Mouse (Mus musculus) layer of hippocampus, postnatal 10 days (tissue): ENCODE results near the gene Dync1li2. TPM values are rescaled to one million over a fixed set of nuclear protein-coding genes. Genes with fewer than 3 reads are reported as not detected.

Experiments used
- DNase-seq, 2 experiments: peaks; one replicate each; pipeline ENCODE4 v3.0.0; 2021; ENCODE audit warnings: low spot score in 2 of 2
- total RNA-seq, 2 experiments: library from RNA; stranded (reverse); gene quantifications; 2 replicates each; pipeline ENCODE4 v1.2.3; 2021

The Dync1li2 gene
- total RNA-seq, 2 experiments from 2014 or later = 231 to 241 TPM

DNA sequence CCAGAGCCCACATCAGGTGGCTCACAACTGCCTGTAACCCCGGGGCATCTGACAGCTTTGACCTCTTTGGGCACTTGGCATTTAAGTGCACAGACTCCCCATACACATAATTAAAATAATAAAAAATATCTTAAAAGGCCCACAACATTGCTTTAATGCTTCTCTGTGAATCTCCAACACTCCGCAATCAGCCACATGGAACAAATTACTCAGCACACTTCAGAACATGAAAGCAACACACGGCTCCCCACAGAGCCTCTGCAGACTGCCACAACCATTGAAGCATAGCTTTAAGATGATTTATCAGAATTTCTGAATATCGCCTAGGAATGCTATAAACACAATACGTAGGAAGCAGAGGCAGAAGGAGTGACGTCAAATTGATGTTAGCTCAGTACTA lies 26.8 kb downstream of the Dync1li2 start:
- DNase-seq = no peak

DNA sequence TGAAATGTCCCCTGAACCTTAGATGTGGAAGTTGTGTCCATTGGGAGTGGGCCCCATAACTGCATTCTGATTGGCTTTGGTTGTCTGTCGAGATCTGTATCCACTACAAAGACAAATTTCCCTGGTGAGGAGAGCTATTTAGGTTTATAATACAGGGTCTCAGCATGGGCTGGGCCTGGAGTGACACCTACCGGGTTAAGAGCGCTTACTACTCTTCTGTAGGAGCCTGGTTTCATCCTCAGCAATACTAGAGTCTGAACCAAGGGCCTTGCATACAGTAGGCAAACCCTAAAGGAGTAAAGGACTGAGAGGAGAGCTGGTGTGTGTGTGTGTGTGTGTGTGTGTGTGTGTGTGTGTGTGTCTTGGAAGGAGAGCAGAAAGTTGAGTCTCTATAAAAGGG lies 28.6 kb downstream of the Dync1li2 start:
- no peak for DNase-seq

DNA sequence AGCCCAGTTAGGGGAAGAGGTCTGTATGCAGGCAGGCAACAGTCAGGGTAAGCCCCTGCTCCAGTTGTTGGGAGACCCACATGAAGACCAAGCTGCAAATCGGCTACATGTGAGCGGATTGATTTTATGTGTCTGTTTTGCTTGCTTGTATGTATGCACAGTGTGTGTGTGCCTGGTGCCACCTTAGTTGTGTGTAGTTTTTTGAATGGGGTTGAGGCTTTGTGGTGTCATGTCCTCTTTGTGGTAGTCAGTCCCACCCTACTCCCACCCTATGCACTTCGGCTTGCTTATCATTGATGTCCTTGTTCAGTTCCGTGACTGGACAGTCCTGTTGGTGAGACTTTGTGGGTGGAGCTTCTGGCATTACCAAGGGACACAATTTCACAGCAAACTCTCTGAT lies 29.1 kb downstream of the Dync1li2 start:
- DNase-seq = no peak

DNA sequence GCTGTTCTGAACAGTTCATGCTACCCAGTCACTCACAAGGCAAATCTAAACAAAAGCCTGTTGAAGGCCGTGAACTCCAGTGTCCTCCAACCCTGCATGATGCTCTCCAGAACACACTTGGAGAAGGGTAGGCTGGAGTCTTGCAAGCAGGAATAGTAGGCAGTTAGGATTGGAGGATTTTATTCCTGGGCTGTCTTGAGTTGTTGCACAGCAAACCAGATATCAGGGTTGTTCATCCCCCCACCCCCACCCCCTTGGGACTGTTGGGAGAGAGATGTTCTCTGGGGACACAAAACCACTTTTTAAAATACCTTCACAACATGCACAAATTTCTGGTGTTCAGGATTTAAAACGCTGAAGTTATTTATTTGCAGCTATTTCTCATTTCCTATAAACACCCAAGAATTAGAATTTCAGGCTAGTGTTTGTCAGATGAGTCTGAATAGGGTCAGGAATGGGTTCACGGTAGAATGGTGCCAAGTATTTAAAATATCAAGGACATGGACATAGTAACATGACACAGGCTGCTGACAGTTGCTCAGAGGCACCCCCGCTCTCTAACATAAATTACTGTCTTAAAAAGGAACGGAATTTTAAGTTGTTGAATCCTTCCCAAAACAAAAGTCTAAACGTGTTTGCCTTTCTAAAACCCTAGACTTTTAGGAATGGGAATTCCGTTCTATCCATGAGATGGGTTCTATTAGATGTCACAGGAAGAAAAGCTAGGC lies 29.9 kb downstream of the Dync1li2 start:
- no peak for DNase-seq

DNA sequence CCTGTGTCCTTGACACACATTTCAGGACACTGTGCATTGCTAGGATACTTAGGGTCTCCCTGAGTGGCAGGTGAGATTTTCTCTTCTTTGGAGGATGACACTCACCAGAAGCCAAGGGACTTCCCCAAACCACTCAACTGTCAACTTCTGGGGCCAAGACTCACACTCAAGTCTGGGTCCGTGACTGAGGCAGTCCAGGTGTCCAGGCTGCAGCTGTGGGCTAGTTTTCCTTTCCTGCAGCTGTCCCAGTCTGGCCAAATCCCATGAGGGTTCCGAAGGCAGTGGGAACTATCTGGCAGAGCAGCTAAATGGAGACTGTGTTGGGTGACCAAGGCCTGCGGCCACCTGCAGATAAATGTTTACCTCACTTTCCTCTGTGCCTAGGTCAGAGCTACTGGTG lies 30.9 kb downstream of the Dync1li2 start:
- no peak for DNase-seq

DNA sequence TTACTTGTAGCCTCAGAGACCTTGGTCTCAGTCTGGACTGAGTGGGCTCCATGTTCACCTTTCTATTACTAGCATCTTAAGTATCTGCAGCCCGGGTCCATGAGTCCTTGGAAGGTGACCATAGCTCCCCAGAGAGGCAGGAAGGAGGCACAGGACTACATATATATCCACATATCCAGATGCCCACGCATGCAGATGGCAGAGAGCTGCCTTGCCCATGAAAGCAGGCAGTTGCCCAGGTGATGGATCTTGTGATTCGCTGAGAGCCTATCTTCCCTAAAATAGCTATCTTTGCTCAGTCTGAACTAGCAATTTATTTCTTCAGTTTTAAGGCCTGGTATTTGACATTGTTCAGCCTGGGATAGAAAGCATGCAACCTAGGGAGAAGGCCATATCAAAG lies 31.4 kb downstream of the Dync1li2 start:
- DNase-seq = no peak

DNA sequence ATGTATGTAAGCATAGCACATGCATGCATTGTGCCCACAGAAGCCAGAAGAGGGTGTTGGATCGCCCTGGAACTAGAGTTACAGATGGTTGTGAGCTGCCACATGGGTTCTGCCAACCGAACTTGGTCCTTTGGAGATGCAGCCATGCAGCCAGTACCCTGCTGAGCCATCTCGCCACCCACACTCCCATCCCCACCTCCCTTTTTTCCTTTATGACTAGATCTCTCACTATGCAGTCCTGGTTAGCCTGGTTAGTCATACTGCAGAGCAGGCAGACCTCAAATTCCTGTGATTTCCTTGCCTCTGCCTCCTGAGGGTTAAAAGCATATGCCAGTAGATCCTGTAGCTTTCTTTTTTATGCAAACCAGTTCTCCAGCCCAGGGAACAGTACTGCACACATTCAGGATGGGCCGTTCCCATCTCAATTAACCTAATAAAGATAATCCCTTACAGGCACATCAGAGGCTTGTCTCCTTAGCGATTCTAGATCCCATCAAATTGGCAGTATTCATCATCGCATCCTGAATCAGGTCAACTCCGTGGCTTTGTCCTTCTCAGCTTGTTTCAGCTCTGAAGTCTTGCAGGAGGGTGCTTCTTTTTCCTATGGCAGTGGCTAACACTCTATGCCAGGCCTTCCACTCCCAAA lies 32.1 kb downstream of the Dync1li2 start:
- no peak for DNase-seq

DNA sequence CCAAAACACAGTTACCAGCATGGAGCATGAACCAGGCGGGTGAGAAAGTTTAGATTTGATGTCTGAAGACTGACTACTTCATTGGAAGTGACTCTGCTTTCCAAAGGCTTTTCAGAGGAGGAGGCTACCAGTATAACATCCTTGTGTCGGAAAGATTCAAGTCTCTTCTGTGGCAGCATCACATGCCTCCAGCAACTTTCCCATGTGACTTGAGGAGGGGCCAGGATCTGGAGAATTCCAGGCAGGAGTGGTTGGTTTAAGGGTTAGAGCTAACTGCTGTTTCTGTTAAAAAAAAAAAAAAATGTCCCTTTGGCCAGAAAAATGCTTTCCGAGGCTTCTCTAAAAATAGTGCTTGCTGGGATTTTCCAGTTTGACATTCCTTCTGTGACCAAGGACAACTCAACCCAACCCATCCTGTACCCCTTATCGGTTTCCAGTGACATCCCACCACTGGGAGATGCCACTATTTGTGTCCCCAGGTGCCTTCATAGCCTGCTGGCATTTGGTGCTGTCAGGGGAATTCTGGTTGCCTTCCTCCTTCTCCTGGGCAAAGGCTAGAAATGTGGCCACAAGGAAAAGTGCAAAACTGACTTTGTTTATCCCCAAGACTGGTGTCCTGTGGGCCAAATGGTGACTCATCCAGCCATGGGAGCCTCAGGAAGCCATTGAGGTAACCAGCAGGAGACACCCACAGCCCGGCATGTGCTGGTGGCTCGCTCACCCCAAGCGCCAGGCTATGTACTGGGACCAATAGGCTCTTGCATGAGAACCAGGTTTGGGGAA lies 34.3 kb downstream of the Dync1li2 start:
- no peak for DNase-seq

DNA sequence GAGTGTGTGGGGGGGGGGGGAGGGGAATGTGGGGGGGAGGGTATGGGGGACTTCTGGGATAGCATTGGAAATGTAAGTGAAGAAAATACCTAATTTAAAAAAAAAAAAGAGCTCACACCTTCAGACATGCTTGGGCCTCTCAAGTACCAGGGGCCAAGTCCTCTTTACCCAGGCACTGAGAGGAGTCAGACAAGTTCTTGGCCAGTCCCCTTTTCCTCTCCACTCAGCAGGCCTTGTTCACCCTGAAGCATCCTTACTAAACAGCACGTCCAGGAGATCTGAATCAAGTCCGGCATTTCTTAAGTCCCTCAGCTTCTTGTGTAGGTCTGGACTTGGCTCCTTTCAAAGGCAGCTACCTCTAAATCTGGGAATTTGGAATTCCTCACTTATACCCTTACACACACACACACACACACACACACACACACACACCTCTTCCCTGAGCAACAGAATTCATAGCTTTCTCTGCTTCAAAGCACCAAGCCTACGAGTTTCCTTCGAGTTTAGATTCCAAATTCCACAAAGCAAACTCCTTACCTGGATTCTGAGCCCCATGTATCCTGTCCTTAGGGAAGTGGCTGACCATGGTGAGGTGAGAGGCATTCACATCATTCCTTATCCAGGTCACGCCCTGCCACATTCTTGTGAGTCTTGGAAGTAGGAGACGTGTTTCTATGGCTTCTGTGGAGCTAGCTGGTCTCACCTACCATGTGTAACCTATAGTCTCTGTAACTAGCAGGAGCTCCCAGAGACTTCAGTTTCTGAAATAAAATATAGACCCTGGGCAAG lies 36.3 kb downstream of the Dync1li2 start:
- no peak for DNase-seq

DNA sequence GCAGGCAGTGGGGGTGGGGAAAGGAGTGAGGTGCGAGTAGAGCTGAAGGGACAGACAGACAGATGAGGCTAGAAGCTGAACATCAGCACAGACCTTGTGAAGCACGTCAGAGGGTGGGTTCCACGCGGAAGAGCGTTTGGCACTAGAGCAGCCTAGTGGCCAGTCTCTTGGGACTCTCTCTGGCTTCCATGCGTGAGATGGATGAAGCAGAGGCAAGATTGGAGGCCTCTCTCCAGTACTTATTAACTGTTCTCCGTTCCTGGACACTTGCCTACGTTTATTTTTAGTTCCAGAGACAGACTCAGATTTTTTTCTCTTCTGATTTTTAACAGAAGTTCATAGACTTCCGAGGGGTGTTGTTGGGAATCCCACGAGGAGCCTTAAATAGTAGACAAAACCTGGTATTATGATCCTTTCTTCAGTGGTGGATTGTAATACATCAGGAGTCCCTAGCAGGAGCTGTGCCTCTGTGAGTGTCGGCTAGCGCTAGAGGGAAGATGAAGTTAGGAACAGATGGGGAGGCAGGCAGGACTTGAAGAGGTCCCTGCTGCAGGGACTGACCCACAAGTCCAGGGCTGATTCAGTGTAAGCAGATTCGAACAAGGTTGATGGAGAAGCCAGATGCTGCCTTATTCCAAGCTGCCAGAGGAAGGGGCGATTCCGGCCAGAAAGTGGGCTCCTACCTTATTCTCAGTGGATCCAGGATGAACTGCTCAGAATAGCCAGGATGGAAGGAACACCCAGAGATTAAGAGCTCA lies 37.2 kb downstream of the Dync1li2 start:
- DNase-seq = no peak

DNA sequence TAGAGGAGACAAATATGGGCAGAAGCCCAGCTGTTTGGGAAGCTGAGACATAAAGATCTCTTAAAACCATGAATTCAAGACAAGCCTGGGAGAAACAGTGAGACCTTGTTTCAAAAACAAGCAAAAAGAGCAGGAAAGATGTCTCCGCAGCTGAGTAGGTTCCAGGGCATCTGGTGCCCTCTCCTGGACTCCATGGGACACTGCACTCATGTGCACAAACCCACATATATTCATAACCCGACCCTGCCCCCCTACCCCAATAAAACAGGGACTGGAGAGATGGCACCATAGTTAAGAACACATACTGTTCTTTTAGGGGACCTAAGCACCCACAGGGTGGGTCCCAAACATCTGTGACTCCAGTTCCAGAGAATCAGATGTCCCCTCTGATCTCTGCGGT lies 39.3 kb downstream of the Dync1li2 start:
- no peak for DNase-seq

DNA sequence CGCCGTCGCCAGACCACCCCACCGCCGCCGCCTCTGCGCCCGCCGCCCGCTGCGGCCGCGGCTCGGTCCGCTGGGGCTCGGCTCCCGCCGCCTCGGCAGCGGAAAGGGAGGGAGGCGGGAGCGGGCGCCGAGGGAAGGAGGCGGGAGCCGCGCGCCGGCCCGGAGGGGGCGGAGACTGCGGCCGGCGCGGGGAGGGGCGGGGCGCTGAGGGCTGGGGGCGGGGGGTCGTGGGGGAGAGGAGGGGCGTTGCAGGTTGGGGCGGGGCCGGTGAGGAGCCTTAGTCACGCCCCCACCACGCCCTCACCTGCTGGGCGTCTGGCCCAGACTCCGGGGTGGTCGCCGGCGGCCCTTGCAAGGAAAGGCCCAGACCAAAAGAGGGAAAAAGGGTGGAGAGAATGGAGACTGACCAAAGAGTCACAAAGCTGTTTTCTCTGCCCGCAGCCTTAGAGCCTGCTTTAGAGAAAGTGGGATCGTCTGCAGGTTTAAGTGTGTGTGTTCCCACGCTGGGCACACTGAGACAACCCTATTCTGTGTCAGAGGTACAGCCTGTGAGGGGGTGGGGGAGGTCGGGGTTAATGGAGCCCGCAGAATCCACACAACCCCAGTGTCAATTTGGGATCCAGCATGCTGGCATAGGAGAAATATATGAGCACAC lies 47.0 kb downstream of the Dync1li2 start, which contains the start of gene Cmtm4:
Cmtm4 (minus strand) TSS at position 105 of the 655 bp plus-strand sequence.
- peak in 1 of 2 experiments; percentile 43 for DNase-seq

DNA sequence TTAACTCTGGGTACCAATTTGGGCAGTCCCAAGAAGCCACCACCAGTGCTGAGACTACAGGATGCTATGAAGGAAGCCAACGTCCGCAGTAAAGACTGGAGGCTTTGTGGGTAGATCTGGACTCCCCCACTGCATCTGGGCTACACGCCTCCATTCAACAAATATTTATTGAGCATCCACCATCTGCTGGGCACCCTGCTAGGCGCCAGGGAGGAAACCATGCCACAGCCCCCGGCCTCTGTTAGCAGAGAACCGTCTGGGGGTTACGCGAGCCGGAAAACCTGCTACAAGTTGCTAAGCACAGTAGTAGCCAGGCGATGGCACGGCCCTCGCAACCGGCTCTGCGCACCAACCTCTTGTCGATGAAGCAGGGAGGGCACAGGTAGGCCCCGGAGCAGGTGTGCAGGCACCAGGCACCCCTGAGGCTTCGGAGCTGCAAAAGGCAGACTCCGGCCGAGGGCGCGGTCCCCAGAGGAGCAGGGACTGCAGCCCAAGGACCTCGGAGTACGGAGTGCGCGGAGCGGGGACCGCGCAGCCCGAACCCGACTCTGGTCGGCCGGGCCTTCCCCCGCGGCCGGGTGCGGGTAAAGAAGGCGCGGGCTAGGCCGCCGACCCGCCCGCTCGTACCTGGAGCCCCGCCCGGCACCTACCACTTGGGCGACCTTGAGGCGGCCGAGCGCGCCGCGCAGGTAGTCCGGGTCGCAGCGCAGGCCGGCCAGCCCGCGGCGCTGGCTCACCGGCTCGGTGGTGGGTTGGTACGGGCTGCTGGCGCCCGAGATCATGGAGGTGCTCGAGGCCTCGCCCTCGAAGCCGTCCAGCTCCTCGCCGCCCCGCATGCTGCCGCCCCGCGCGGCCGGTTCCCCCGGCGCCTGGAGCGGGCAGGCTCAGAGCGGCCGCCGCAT lies 47.8 kb downstream of the Dync1li2 start:
- peak; percentile 47 to 75 for DNase-seq

DNA sequence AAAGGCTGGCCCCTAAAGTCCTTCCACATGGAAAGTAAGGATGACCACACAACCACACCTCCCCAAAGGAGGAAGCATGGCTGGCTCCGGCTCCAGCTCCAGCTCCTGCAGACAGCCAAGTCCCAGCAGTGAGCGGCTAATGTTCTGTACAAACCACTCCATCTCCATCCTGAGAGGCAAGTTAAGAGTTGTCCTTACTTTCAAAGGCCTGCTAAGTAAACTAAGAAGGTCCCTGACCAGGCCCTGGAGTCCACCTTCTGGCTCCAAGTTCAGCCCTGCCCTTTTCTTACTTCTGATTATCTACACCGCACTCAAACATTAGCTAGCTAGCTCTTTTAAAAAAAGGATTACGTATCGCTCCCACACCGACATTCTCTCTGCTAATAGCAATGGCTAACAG lies 49.1 kb downstream of the Dync1li2 start:
- no peak for DNase-seq

DNA sequence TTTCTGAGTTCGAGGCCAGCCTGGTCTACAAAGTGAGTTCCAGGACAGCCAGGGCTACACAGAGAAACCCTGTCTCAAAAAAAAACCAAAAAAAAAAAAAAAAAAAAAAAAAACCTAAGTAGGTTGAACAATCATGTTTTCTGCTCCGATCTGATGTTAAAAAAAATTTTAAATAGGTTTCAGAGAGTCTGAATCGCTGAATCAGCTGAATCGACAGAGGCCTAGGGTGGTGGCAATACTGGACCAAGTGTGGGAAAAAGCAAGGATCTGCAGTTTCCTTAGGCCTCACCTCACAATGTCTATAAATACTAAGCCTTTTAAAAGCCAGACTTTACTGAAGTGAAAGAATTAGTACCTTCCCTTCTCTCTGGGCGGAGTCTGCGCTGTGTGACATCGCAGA lies 49.7 kb downstream of the Dync1li2 start:
- DNase-seq = no peak

DNA sequence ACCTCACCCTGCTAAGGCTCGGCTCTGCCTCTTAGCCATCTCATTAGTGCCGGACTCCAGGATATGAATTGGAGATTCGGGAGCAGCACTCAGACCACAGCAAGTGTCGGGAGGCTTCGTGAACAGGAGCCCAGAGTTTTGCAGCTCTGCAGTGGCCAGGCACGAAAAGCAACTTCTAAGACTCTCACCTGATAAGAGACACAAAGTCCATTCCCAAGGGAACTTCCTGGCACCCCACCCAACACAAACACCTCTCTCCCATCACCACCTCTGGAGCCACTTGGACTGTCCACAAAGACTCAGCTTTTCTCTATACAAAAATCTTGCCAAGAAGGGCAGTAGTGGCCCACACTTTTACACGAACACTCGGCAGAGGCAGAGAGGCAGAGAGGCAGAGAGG lies 52.6 kb downstream of the Dync1li2 start:
- no peak for DNase-seq

DNA sequence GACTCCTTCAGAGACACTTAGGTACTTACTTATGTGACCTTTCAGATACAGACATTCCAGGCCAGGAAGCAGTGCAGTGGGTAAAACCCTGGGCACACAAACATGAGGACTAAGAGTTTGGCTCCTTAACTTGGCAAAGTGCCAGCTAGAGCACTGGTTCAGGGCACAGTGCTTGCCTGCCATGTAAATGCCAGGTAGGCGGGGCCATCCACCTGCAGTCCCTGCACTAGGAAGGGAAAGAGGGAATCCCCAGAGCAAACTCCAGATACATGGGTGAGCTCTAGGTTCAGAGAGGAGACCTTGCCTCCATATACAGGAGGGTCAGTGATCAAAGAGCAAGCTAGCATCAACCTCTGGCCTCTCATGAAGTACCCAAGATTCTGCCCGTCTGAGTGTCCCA lies 54.9 kb downstream of the Dync1li2 start:
- no peak for DNase-seq

DNA sequence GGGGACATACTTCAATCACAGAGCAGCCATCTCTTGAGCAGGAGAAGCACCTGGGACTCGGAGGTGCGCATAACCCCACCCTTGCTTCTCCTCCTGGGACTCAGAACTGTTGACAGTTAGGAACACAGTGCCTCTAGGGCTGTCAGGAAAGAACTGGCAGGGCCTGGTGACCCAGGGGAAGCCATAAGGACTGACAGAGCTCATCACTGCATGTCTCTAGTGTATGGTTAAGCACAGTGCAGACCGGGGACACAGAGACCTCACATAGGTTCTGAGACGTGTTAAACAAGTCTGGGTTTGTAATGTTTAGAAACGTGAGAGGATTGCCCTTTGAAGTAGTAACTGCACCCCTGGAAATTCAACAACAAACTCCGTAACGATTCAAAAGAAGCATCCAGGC lies 55.3 kb downstream of the Dync1li2 start:
- no peak for DNase-seq

DNA sequence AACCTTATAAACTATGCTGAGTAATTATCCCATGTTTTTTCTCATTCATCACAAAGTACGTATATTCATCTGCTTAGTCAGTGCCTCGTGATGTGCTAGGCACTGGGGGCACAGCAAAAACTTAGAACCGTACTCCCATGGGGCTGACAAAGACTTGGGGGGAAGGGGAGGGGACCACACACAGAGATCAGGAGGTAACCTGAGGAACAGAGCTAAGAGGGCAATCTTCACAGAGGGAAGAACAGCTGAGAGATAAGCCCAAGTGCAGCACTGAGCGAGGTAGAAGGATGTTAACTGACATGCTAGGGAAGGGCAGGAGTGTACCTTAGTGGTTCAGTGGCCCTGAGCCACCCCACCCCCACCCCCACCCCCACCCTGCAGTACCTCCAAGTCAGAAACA lies 56.2 kb downstream of the Dync1li2 start:
- no peak for DNase-seq
